Mouse (Mus musculus): ENCODE data around the gene Gm43552.

DNA sequence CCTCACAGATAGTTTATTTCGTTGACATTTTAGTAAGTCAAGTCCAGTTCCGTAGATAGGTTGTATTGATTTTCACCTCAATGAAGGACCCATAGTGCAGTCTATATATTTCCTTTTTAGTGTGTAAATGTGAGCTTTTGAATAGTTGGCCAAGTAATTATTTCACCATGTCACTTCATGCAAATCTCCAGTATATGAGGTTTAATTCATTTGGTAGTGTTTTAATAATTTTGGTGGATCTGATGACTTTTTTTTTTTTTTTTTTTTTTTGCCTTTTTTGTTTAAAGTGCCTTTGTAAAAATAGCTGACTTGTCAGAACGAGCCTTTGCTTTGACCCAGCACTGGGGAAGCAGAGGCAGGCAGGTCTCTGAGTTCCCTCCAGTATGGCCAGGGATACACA lies 47.2 kb upstream of the Gm43552 start:
- TF ChIP-seq EP300 (IDR thresholded peaks at IDR 0.05; ENCODE audit: insufficient read depth, low read depth, low read length): no peak
- no peak for TF ChIP-seq POLR2A (IDR thresholded peaks at IDR 0.05; ENCODE audit: insufficient read depth, low read length)

Data from ES-Bruce4 (cell line).